Mouse (Mus musculus) mouse trophoblast stem cell (cell line): ENCODE data around the gene Acsm5.
"Not testable (repeated sequence)": the region's sequence is repeated elsewhere in the genome, so short reads cannot be mapped to it uniquely, and the experiment has no call there.

Source experiments
- in situ Hi-C, 2 experiments: fragments of 300-500 bp; cut with MseI, MboI; formaldehyde crosslinking; loops; 2 replicates in 1 of 2; 3 replicates in 1 of 2; pipeline ENCODE4 v1.15.1; 2025

Acsm5 gene

GRCm38 (mm10) chr7:119542445-119542844 lies 23.2 kb downstream of the Acsm5 start:
- in situ Hi-C loops, result no loop called here

- in situ Hi-C loops, result no loop called here
These were observed 26.3 kb downstream of the Acsm5 start for GRCm38 (mm10) chr7:119545572-119545971.

GRCm38 (mm10) chr7:119550471-119551222 lies 31.4 kb downstream of the Acsm5 start:
- in situ Hi-C loops, result no loop called here

- in situ Hi-C loops, result no loop called here
These were observed 34.8 kb downstream of the Acsm5 start, which contains the start of gene Acsm2 for GRCm38 (mm10) chr7:119554040-119554439. Gene Acsm2, plus strand, starts transcription at chr7:119554340.

- in situ Hi-C loops, result no loop called here
These were observed 40.7 kb downstream of the Acsm5 start for GRCm38 (mm10) chr7:119559789-119560451.

GRCm38 (mm10) chr7:119560452-119560835 lies 41.2 kb downstream of the Acsm5 start:
- in situ Hi-C loops, result no loop called here

- in situ Hi-C loops, result no loop called here
These were observed 42.2 kb downstream of the Acsm5 start for GRCm38 (mm10) chr7:119561441-119561840.

GRCm38 (mm10) chr7:119562476-119562875 lies 43.2 kb downstream of the Acsm5 start:
- in situ Hi-C loops, result not testable (repeated sequence)

GRCm38 (mm10) chr7:119594530-119595107 lies 75.4 kb downstream of the Acsm5 start:
- in situ Hi-C loops, result no loop called here
